Mouse (Mus musculus) bone marrow, adult 2 months (tissue): ENCODE data around the gene Pgm2.

Experiments used
- CTCF ChIP-seq: fragments of 200-500 bp; IDR thresholded peaks from 2 replicates; pipeline ENCODE4 v1.5.1; 2011; ENCODE audit warnings: low read length, control low read depth; ENCODE audit not compliant: control insufficient read depth, insufficient read depth
- POLR2A ChIP-seq: fragments of 200-500 bp; IDR thresholded peaks from 2 replicates; pipeline ENCODE4 v1.6.1; 2011; ENCODE audit warnings: low read depth, mild to moderate bottlenecking, control low read depth, low read length, borderline replicate concordance; ENCODE audit not compliant: control insufficient read depth

GRCm38 (mm10) chr5:64066159-64066558 is 26.6 kb upstream of the Pgm2 start:
- TF ChIP-seq CTCF, result no peak
- no peak for TF ChIP-seq POLR2A
